Comparison of ENCODE assay signal across 8 mouse cellular contexts in the genomic region with DNA sequence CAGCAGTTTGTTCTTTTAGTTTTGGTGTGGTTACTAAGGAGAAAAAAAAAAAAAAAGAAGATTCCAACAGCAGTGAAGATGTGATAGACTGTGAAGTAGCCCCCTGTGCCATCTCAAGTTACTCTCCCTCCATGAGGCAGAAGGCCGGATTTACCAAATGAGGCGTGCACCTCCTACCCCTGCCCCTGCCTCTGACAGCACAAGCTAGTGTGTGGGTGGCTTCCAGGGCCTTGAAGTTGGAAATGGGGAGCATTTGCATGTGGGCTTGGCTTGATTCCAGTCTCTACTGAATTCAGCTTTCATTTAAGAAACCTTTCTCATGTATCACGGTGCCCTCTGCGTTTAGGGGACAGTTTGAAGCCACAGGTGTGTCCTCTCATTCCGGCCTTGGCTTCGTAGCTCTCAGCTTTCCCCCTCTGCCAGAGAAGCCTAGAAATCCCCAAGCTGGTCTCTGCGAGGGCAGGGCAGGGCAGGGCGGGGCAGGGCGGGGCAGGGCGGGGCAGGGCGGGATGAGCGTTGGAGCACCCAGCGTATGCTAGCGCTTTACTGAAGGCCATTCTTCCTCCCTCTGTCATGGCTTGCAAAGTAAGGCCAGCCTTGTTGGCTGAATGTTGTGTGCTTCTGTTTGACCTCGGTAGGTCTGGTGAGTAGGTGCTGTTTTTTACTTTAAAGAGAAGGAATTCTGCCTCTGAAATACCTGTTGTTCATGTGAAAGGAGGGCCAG. TPM values are rescaled to one million over a fixed set of nuclear protein-coding genes. Genes with fewer than 3 reads are reported as not detected.
A peak's percentile ranks its signal among the peaks of the same experiment; 100 is the strongest.
DNase-seq lines count a peak whose midpoint lies in the region; ATAC-seq lines count a peak whose summit lies in the region.

No protein-coding gene starts in this region.

- 0 out of 2 replicates have a peak, but pooled peaks cover 5% of the 10 kb centered on the region for H3K4me1 ChIP-seq in midbrain, embryonic 14.5 days (ENCODE audit: control insufficient read depth, insufficient read depth, low read length)
- H3K4me1 ChIP-seq in midbrain, embryonic 16.5 days (ENCODE audit: control insufficient read depth, insufficient read depth, low read length): peaks cover 4% of the 10 kb centered on the region; the same call in 1 of the 2 replicates
- H3K4me1 ChIP-seq in intestine, embryonic 16.5 days (ENCODE audit: control insufficient read depth, insufficient read depth, low read length): peaks cover 16% of the 10 kb centered on the region

- no peak overlapping the region for H3K4me3 ChIP-seq in midbrain, embryonic 14.5 days (replicated peaks; ENCODE audit: low read depth, low read length)
- H3K4me3 ChIP-seq in midbrain, embryonic 16.5 days (ENCODE audit: low read depth, low read length): no peak overlapping the region
- no peak overlapping the region for H3K4me3 ChIP-seq in intestine, embryonic 16.5 days (ENCODE audit: low read length)

- H3K36me3 ChIP-seq in midbrain, embryonic 14.5 days (ENCODE audit: control insufficient read depth, insufficient read depth, low read length): no peaks in the 10 kb centered on the region
- no peaks in the 10 kb centered on the region for H3K36me3 ChIP-seq in midbrain, embryonic 16.5 days (ENCODE audit: control insufficient read depth, insufficient read depth, low read length)
- H3K36me3 ChIP-seq in intestine, embryonic 16.5 days (ENCODE audit: control insufficient read depth, insufficient read depth, low read length): no peaks in the 10 kb centered on the region

- H3K9me3 ChIP-seq in midbrain, embryonic 14.5 days (ENCODE audit: control insufficient read depth, low read length): no peaks in the 10 kb centered on the region
- H3K9me3 ChIP-seq in midbrain, embryonic 16.5 days (replicated peaks; ENCODE audit: control insufficient read depth, low read length, poor library complexity, severe bottlenecking): no peaks in the 10 kb centered on the region
- H3K9me3 ChIP-seq in intestine, embryonic 16.5 days (ENCODE audit: control insufficient read depth, low read length): no peaks in the 10 kb centered on the region

- H3K27me3 ChIP-seq in midbrain, embryonic 14.5 days (ENCODE audit: control insufficient read depth, insufficient read depth, low read length): no peaks in the 10 kb centered on the region
- H3K27me3 ChIP-seq in midbrain, embryonic 16.5 days (ENCODE audit: control insufficient read depth, insufficient read depth, low read depth, low read length): no peaks in the 10 kb centered on the region
- no peaks in the 10 kb centered on the region for H3K27me3 ChIP-seq in intestine, embryonic 16.5 days (replicated peaks; ENCODE audit: control insufficient read depth, insufficient read depth, low read length)

- no peak overlapping the region for H3K9ac ChIP-seq in midbrain, embryonic 14.5 days (replicated peaks; ENCODE audit: low read length)
- H3K9ac ChIP-seq in midbrain, embryonic 16.5 days (ENCODE audit: low read depth, low read length): no peak overlapping the region
- H3K9ac ChIP-seq in intestine, embryonic 16.5 days (ENCODE audit: low read depth, low read length): no peak overlapping the region

- H3K4me2 ChIP-seq in midbrain, embryonic 14.5 days (ENCODE audit: low read length): no peak overlapping the region
- no peak overlapping the region for H3K4me2 ChIP-seq in midbrain, embryonic 16.5 days (ENCODE audit: low read length)
- H3K4me2 ChIP-seq in intestine, embryonic 16.5 days (ENCODE audit: low read depth, low read length): no peak overlapping the region

- DNase-seq in adrenal gland, adult 8-10 months: peak; percentile 40
- DNase-seq in adrenal gland, postnatal 4 days (ENCODE audit: low spot score in 2 of 2): no peak
- DNase-seq in midbrain, embryonic 14.5 days: peak; percentile 15
- peak; percentile 28 for DNase-seq in retina, embryonic 14.5 days (ENCODE audit: low spot score)
- DNase-seq in lung, postnatal 4 days: no peak

- 34% methylated on average over 15 of the region's 15 CpGs for WGBS in midbrain, embryonic 14.5 days
- 41% methylated on average over 15 of the region's 15 CpGs for WGBS in midbrain, embryonic 16.5 days
- 43% methylated on average over 15 of the region's 15 CpGs for WGBS in intestine, embryonic 16.5 days

- H3K27ac ChIP-seq in midbrain, embryonic 14.5 days (replicated peaks; ENCODE audit: low read depth, low read length): no peak overlapping the region
- no peak overlapping the region for H3K27ac ChIP-seq in midbrain, embryonic 16.5 days (ENCODE audit: low read length)
- H3K27ac ChIP-seq in intestine, embryonic 16.5 days (ENCODE audit: low read length): no peak overlapping the region

- no peak for ATAC-seq in midbrain, embryonic 14.5 days (ENCODE audit: low FRiP score, low TSS enrichment)
- ATAC-seq in midbrain, embryonic 16.5 days: no peak
- ATAC-seq in intestine, embryonic 16.5 days: peak; percentile 79
- ATAC-seq in granulocyte monocyte progenitor cell, adult 5-6 weeks (replicated peaks; ENCODE audit: poor library complexity, severe bottlenecking): no peak

RNA-seq across cellular contexts. Expression of gene Arl15, which starts 21.6 kb away (rescaled TPM):
- total RNA-seq in adrenal gland, adult 8-10 months (2022): 10 to 100 TPM; 30.3 to 36.2 (median 32.6) TPM
- 10 to 100 TPM; 32.9 to 36.5 TPM for total RNA-seq in adrenal gland, postnatal 4 days (2021)
- polyA plus RNA-seq in midbrain, embryonic 14.5 days (2014; fragmentation: Nextera tagmentation; extraction: Ambion mirVana): 24.5 and 26.1 TPM in 2 replicates
- 17.4 and 18.7 TPM in 2 replicates for polyA plus RNA-seq in midbrain, embryonic 16.5 days (2015; fragmentation: Nextera tagmentation; extraction: Ambion mirVana)
- 8.2 and 10.6 TPM in 2 replicates for polyA plus RNA-seq in intestine, embryonic 16.5 days (2015; fragmentation: Nextera tagmentation; extraction: Ambion mirVana)
- 15.6 and 16.1 TPM in 2 replicates for total RNA-seq in granulocyte monocyte progenitor cell, adult 5-6 weeks (2014; fragmentation: Nextera tagmentation)
- 16.4 and 17.3 TPM in 2 replicates for total RNA-seq in granulocyte monocyte progenitor cell, adult 5-6 weeks (2017)

Comparison
In these comparisons a context has a peak if more than half of its experiments do, and no peak if none do; other contexts are left out.
1. DNase-seq: peak in adrenal gland, adult 8-10 months (single experiment), midbrain, embryonic 14.5 days (single experiment) and retina, embryonic 14.5 days (single experiment); none in adrenal gland, postnatal 4 days (0 of 2) and lung, postnatal 4 days (0 of 2).